Mouse (Mus musculus) forebrain, postnatal 0 days (tissue): ENCODE results near the gene Pdcd2. TPM values are rescaled to one million over a fixed set of nuclear protein-coding genes. Genes with fewer than 3 reads are reported as not detected.

Experiments
- ATAC-seq: fragments of 200-750 bp; cut with Nextera tagmentation; 2 replicates; pipeline ENCODE4 v1.8.0; 2017; ENCODE audit warnings: mild to moderate bottlenecking, moderate library complexity
- DNase-seq: peaks from one replicate; pipeline ENCODE4 v3.0.0-alpha.2; 2015
- H3K27ac ChIP-seq: fragments of 300-500 bp; sonication (generic); 2 replicates; pipeline ENCODE4 v1.5.1; 2014; ENCODE audit warnings: low read depth, mild to moderate bottlenecking, antibody characterized with exemption, low read length, moderate library complexity, mixed read lengths
- H3K27me3 ChIP-seq: fragments of 300-500 bp; sonication (generic); 2 replicates; pipeline ENCODE4 v1.6.1; 2014; ENCODE audit warnings: mild to moderate bottlenecking, low read length, mixed read lengths; ENCODE audit not compliant: insufficient read depth
- H3K36me3 ChIP-seq: fragments of 300-500 bp; sonication (generic); 2 replicates; pipeline ENCODE4 v1.6.1; 2014; ENCODE audit warnings: mild to moderate bottlenecking, moderate library complexity; ENCODE audit not compliant: insufficient read depth
- H3K4me1 ChIP-seq: fragments of 300-500 bp; sonication (generic); 2 replicates; pipeline ENCODE4 v1.6.1; 2014; ENCODE audit warnings: antibody characterized with exemption; ENCODE audit not compliant: insufficient read depth
- H3K4me2 ChIP-seq: fragments of 300-500 bp; sonication (generic); 2 replicates; pipeline ENCODE4 v1.6.1; 2014; ENCODE audit warnings: low read depth, mild to moderate bottlenecking, moderate library complexity
- H3K4me3 ChIP-seq: fragments of 300-500 bp; sonication (generic); 2 replicates; pipeline ENCODE4 v1.5.1; 2014; ENCODE audit warnings: low read depth, low read length, mixed read lengths
- H3K9ac ChIP-seq: fragments of 300-500 bp; sonication (generic); 2 replicates; pipeline ENCODE4 v1.6.1; 2014; ENCODE audit warnings: mild to moderate bottlenecking
- H3K9me3 ChIP-seq: fragments of 300-500 bp; sonication (generic); 2 replicates; pipeline ENCODE4 v1.6.1; 2016; ENCODE audit warnings: low read length
- CTCF ChIP-seq: sonication (generic); IDR thresholded peaks from 2 replicates; pipeline ENCODE4 v1.5.1; 2016; ENCODE audit warnings: antibody characterized with exemption, control low read depth, low read depth
- WGBS: fragments of 180-500 bp; shearing (Covaris S2); extraction: QIAGEN DNeasy Blood & Tissue Kit; methylation state at CpG from one replicate; pipeline ENCODE4 v1.1.7; 2014; 5-methylcytosine and 5-hydroxymethylcytosine counted together
- polyA plus RNA-seq: library from polyadenylated mRNA; unstranded; fragments of >200 nt; fragmentation: Nextera tagmentation; extraction: Ambion mirVana; gene quantifications from 2 replicates; pipeline ENCODE4 v1.2.1, GENCODE M21; 2015
- total RNA-seq: library from RNA; depleted of rRNA; stranded (reverse); fragments of >200 nt; gene quantifications from 2 replicates; pipeline ENCODE4 v1.2.3, GENCODE M21; 2014; rRNA removed

Pdcd2 gene
- total and polyA plus RNA-seq, 2 experiments from 2014 or later: 49.9 to 57.9 TPM

DNA sequence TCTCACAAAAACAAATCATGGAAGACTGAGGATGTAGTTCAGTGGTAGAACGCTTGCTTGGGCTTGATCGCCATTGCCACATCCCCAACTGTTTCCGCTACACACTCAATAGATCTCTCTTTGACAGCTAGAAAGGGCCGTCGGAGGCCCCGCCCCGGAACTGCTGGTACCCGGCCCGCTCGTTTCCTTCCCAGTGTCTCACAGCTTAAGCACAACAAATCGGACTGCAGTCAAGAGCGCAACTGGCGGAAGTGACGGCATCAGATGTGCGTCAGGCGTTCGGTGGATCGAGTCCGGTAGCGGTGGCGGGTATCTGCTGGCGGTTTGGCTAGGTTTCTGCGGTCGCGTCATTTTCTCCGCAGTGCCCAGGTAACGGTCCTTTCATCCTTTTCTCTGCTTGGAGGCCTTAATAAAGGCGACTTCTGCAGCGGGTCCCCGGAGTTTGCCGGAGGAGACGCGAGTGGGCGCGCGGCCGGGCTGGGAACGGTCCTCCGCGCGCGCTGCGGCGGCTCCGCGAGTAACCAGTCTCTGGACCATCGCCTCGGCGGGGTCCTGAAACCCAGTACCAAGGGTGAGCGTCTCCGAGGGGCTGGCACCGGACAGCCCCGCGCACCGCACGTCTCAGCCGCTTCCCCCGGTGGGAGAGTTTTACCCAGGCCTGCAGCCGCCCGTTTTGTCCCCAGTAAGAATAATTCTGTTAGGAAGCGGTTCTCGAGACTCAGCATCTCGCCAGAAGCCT is 27.3 kb downstream of the Pdcd2 start, which contains the start of the genes Psmb1 and Tbp:
Gene Psmb1 (minus strand): TSS at position 96 of the 739 bp plus-strand sequence.
Gene Tbp (plus strand): TSS at position 233 of the 739 bp plus-strand sequence.
- no peaks in the 10 kb centered on the region for H3K9me3 ChIP-seq
- peaks cover 31% of the 10 kb centered on the region for H3K4me1 ChIP-seq
- H3K27ac ChIP-seq: peak within 1 kb of the TSS; percentile 95
- ATAC-seq (peak; percentile 93), DNase-seq (peak; percentile 98)
- 2% methylated on average over 63 of the region's 63 CpGs for WGBS
- peak within 1 kb of the TSS; percentile 82 for H3K4me3 ChIP-seq
- peak within 1 kb of the TSS; percentile 80 for H3K4me2 ChIP-seq
- H3K36me3 ChIP-seq: peaks cover 19% of the 10 kb centered on the region
- H3K9ac ChIP-seq: peak within 1 kb of the TSS; percentile 83
- H3K27me3 ChIP-seq: no peaks in the 10 kb centered on the region
- TF ChIP-seq CTCF: no peak

GRCm38 (mm10) chr17:15498753-15499113 is 28.4 kb downstream of the Pdcd2 start:
- Histone ChIP-seq H3K27me3 (no peaks in the 10 kb centered on the region), H3K27ac (peak overlapping the region; percentile 95), H3K4me3 (peak overlapping the region; percentile 82), H3K4me2 (peak overlapping the region; percentile 80), H3K9me3 (no peaks in the 10 kb centered on the region), H3K36me3 (peaks cover 13% of the 10 kb centered on the region; the same call in 1 of the 2 replicates), H3K4me1 (peaks cover 31% of the 10 kb centered on the region), H3K9ac (peak overlapping the region; percentile 81)
- DNase-seq: no peak
- WGBS: 46% methylated on average over 7 of the region's 7 CpGs
- TF ChIP-seq CTCF: no peak
- ATAC-seq: no peak

DNA sequence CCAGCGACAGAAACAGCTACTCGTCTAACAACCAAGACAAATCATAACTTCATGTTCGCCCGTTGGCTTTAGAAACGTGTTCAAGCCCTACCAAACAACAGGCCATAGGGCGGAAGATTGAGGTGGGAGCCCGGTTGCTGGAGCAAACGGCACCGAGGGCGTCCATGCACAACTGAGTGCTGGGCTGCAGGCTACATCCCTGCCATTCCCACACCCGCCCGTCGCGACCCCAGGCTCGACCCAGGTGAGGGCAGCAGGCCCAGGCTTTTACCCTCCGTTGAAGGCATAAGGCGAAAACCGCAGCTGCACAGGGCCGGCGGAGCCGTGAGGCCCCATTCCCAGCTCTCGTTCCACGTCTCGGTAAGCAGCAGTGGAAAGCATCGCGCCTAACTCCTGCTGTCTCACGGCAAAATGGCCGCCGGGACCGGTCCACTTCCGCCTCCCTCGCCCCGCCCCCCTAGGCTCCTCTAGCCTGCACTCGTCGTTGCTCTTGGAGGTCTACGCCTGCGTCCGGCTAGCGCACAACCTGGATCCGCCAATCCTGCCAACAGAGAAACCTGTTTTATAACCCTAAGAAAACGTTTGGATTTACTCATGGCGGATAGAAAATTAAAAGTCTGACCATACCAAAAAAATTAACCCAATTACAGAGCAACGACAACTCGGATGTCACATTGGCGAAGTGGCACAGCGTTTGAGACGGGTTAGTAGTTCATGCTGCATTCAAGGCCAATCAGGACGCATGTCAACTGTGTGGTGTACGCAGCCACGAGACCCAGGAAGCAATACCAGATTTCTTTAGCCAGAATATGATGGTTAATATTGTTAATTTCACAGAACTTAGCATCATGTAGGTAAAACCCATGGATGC is 29.0 kb downstream of the Pdcd2 start:
- 1% methylated on average over 50 of the region's 50 CpGs for WGBS
- no peaks in the 10 kb centered on the region for H3K9me3 ChIP-seq
- H3K36me3 ChIP-seq: peaks cover 16% of the 10 kb centered on the region
- no peaks in the 10 kb centered on the region for H3K27me3 ChIP-seq
- peak; percentile 95 for ATAC-seq
- H3K27ac ChIP-seq: peak overlapping the region; percentile 95
- peak overlapping the region; percentile 81 for H3K9ac ChIP-seq
- peak overlapping the region; percentile 80 for H3K4me2 ChIP-seq
- peak; percentile 18; the same call in 1 of the 2 replicates for TF ChIP-seq CTCF
- peak; percentile 94 for DNase-seq
- peak overlapping the region; percentile 82 for H3K4me3 ChIP-seq
- peaks cover 31% of the 10 kb centered on the region for H3K4me1 ChIP-seq

- no peak for ATAC-seq
- Histone ChIP-seq H3K4me1 (no peaks in the 10 kb centered on the region), H3K27me3 (no peaks in the 10 kb centered on the region), H3K9ac (no peak overlapping the region), H3K27ac (no peak overlapping the region), H3K4me3 (no peak overlapping the region), H3K36me3 (peaks cover 45% of the 10 kb centered on the region), H3K4me2 (no peak overlapping the region), H3K9me3 (no peaks in the 10 kb centered on the region)
- no peak for DNase-seq
- 93% methylated on average over 7 of the region's 7 CpGs for WGBS
- TF ChIP-seq CTCF: no peak
These were observed 36.6 kb downstream of the Pdcd2 start for GRCm38 (mm10) chr17:15490542-15490941.

- Histone ChIP-seq H3K27me3 (no peaks in the 10 kb centered on the region), H3K9ac (no peak overlapping the region), H3K36me3 (peaks cover 53% of the 10 kb centered on the region), H3K9me3 (no peaks in the 10 kb centered on the region), H3K4me3 (no peak overlapping the region), H3K4me2 (no peak overlapping the region), H3K4me1 (no peaks in the 10 kb centered on the region), H3K27ac (no peak overlapping the region)
- ATAC-seq (no peak), DNase-seq (no peak)
- peak; percentile 26; the same call in 1 of the 2 replicates for TF ChIP-seq CTCF
- 89% methylated on average over 4 of the region's 4 CpGs for WGBS
These were observed 54.4 kb downstream of the Pdcd2 start for GRCm38 (mm10) chr17:15472671-15473070.

Other genes starting within 250 kb of the Pdcd2 start
- 23.5 and 31.9 TPM in 2 replicates for gene Dll1, start 150.4 kb downstream of the Pdcd2 start, total RNA-seq
- gene Dll1, start 150.4 kb downstream of the Pdcd2 start, polyA plus RNA-seq: 9.9 and 12.3 TPM in 2 replicates
- gene Fam120b, start 131.1 kb downstream of the Pdcd2 start, total RNA-seq: 41.0 and 43.8 TPM in 2 replicates
- 29.3 and 36.3 TPM in 2 replicates for gene Fam120b, start 131.1 kb downstream of the Pdcd2 start, polyA plus RNA-seq
- 143 and 195 TPM in 2 replicates for gene Psmb1, start 27.6 kb downstream of the Pdcd2 start, total RNA-seq
- gene Psmb1, start 27.6 kb downstream of the Pdcd2 start, polyA plus RNA-seq: 267 and 334 TPM in 2 replicates
- 49.3 and 53.0 TPM in 2 replicates for gene Tbp, start 27.4 kb downstream of the Pdcd2 start, total RNA-seq
- gene Tbp, start 27.4 kb downstream of the Pdcd2 start, polyA plus RNA-seq: 40.2 and 43.9 TPM in 2 replicates
- gene Prdm9, start 37.1 kb upstream of the Pdcd2 start, total RNA-seq: 1.00 and 1.2 TPM in 2 replicates
- 0.86 and 1.0 TPM in 2 replicates for gene Prdm9, start 37.1 kb upstream of the Pdcd2 start, polyA plus RNA-seq
- gene Chd1, start 177.7 kb upstream of the Pdcd2 start, total RNA-seq: 14.5 and 20.5 TPM in 2 replicates
- gene Chd1, start 177.7 kb upstream of the Pdcd2 start, polyA plus RNA-seq: 9.9 and 14.2 TPM in 2 replicates